27 mouse cellular contexts compared by ENCODE assay signal in genomic region chr10:42480719-42481118, GRCm38 (mm10). TPM values are rescaled to one million over a fixed set of nuclear protein-coding genes. Genes with fewer than 3 reads are reported as not detected.
DNase-seq lines count a peak whose midpoint lies in the region; ATAC-seq and TF ChIP-seq lines count a peak whose summit lies in the region.
"Had no signal": no experiment of that assay in that cellular context is flagged by ENCODE, and none has a peak within 500 bp of the region (broad histone marks: within the 10 kb centered on the region; RNA-seq: fewer than 3 reads in every experiment).

No protein-coding gene starts in this region.

- peak; percentile 20 for DNase-seq in forebrain, postnatal 0 days
- DNase-seq in forebrain, embryonic 14.5 days (ENCODE audit: low spot score) = no peak
- DNase-seq in liver = no peak
- no peak for DNase-seq in hindbrain, embryonic 10.5 days (ENCODE audit: low spot score)
- no peak for DNase-seq in retina, embryonic 14.5 days (ENCODE audit: low spot score)
- no peak for DNase-seq in cerebellum, postnatal 4 days (ENCODE audit: low spot score in 2 of 2)
- DNase-seq: adrenal gland, postnatal 10 days; cerebellum, adult 2 months; cerebellum, postnatal 14 days; gastrocnemius, postnatal 10 days; kidney, adult 11 months; kidney, postnatal 25 days; right cerebral cortex, postnatal 14 days had no signal

- no peaks in the 10 kb centered on the region for H3K9me3 ChIP-seq in forebrain, postnatal 0 days (ENCODE audit: low read length)
- H3K9me3 ChIP-seq in forebrain, embryonic 14.5 days (replicated peaks; ENCODE audit: control insufficient read depth, low read length) = no peaks in the 10 kb centered on the region
- H3K9me3 ChIP-seq in liver, embryonic 12.5 days (replicated peaks) = no peaks in the 10 kb centered on the region
- H3K9me3 ChIP-seq in liver, embryonic 15.5 days (replicated peaks) = no peaks in the 10 kb centered on the region
- no peaks in the 10 kb centered on the region for H3K9me3 ChIP-seq in hindbrain, embryonic 10.5 days
- H3K9me3 ChIP-seq: embryonic facial prominence, embryonic 12.5 days; forebrain, embryonic 15.5 days; heart, embryonic 15.5 days; hindbrain, embryonic 13.5 days; limb, embryonic 15.5 days; lung, embryonic 15.5 days; midbrain, embryonic 12.5 days; neural tube, embryonic 12.5 days had no signal

- H3K27ac ChIP-seq in forebrain, postnatal 0 days (ENCODE audit: low read depth, low read length) = no peak overlapping the region
- H3K27ac ChIP-seq in forebrain, embryonic 14.5 days (ENCODE audit: low read depth, low read length) = no peak overlapping the region
- H3K27ac ChIP-seq in liver, embryonic 12.5 days = no peak overlapping the region
- no peak overlapping the region for H3K27ac ChIP-seq in liver, embryonic 15.5 days (replicated peaks)
- H3K27ac ChIP-seq in hindbrain, embryonic 10.5 days = no peak overlapping the region
- H3K27ac ChIP-seq: embryonic facial prominence, embryonic 12.5 days; forebrain, embryonic 15.5 days; heart, embryonic 15.5 days; hindbrain, embryonic 13.5 days; left cerebral cortex, adult 2 months; limb, embryonic 15.5 days; lung, embryonic 15.5 days; midbrain, embryonic 12.5 days; neural tube, embryonic 12.5 days had no signal

- WGBS in forebrain, postnatal 0 days = 65% methylated on average over 4 of the region's 4 CpGs
- WGBS in forebrain, embryonic 14.5 days = 82% methylated on average over 4 of the region's 4 CpGs
- 52% methylated on average over 4 of the region's 4 CpGs for WGBS in liver, embryonic 12.5 days (ENCODE audit: insufficient replicate concordance)
- WGBS in liver, embryonic 15.5 days (ENCODE audit: insufficient replicate concordance) = 43% methylated on average over 4 of the region's 4 CpGs
- WGBS in hindbrain, embryonic 10.5 days = 87% methylated on average over 4 of the region's 4 CpGs

- H3K9ac ChIP-seq in forebrain, postnatal 0 days = no peak overlapping the region
- H3K9ac ChIP-seq in forebrain, embryonic 14.5 days (ENCODE audit: low read length) = no peak overlapping the region
- H3K9ac ChIP-seq in liver, embryonic 12.5 days = no peak overlapping the region
- no peak overlapping the region for H3K9ac ChIP-seq in liver, embryonic 15.5 days
- H3K9ac ChIP-seq: embryonic facial prominence, embryonic 12.5 days; forebrain, embryonic 15.5 days; heart, embryonic 15.5 days; hindbrain, embryonic 13.5 days; limb, embryonic 15.5 days; lung, embryonic 15.5 days; midbrain, embryonic 12.5 days; neural tube, embryonic 12.5 days had no signal

- H3K4me2 ChIP-seq in forebrain, postnatal 0 days (ENCODE audit: low read depth) = no peak overlapping the region
- H3K4me2 ChIP-seq in forebrain, embryonic 14.5 days (ENCODE audit: low read length) = no peak overlapping the region
- no peak overlapping the region for H3K4me2 ChIP-seq in liver, embryonic 12.5 days
- H3K4me2 ChIP-seq in liver, embryonic 15.5 days = no peak overlapping the region
- H3K4me2 ChIP-seq: embryonic facial prominence, embryonic 12.5 days; forebrain, embryonic 15.5 days; heart, embryonic 15.5 days; hindbrain, embryonic 13.5 days; limb, embryonic 15.5 days; lung, embryonic 15.5 days; midbrain, embryonic 12.5 days; neural tube, embryonic 12.5 days had no signal

- H3K4me1 ChIP-seq in forebrain, postnatal 0 days (ENCODE audit: insufficient read depth) = 0 out of 2 replicates have a peak, but pooled peaks cover 6% of the 10 kb centered on the region
- H3K4me1 ChIP-seq in forebrain, embryonic 14.5 days (ENCODE audit: control insufficient read depth, insufficient read depth, low read length) = peaks cover 7% of the 10 kb centered on the region; the same call in 1 of the 2 replicates
- H3K4me1 ChIP-seq in liver, embryonic 12.5 days = peaks cover 56% of the 10 kb centered on the region
- peaks cover 59% of the 10 kb centered on the region for H3K4me1 ChIP-seq in liver, embryonic 15.5 days (replicated peaks)
- H3K4me1 ChIP-seq in hindbrain, embryonic 10.5 days (replicated peaks) = peaks cover 16% of the 10 kb centered on the region

- no peaks in the 10 kb centered on the region for H3K36me3 ChIP-seq in forebrain, postnatal 0 days (ENCODE audit: insufficient read depth)
- no peaks in the 10 kb centered on the region for H3K36me3 ChIP-seq in forebrain, embryonic 14.5 days (ENCODE audit: control insufficient read depth, insufficient read depth, low read length)
- no peaks in the 10 kb centered on the region for H3K36me3 ChIP-seq in liver, embryonic 12.5 days
- H3K36me3 ChIP-seq in liver, embryonic 15.5 days (replicated peaks) = no peaks in the 10 kb centered on the region
- H3K36me3 ChIP-seq in hindbrain, embryonic 10.5 days = no peaks in the 10 kb centered on the region
- H3K36me3 ChIP-seq: embryonic facial prominence, embryonic 12.5 days; forebrain, embryonic 15.5 days; heart, embryonic 15.5 days; hindbrain, embryonic 13.5 days; limb, embryonic 15.5 days; lung, embryonic 15.5 days; midbrain, embryonic 12.5 days; neural tube, embryonic 12.5 days had no signal

- H3K4me3 ChIP-seq in forebrain, postnatal 0 days (ENCODE audit: low read depth, low read length) = no peak overlapping the region
- no peak overlapping the region for H3K4me3 ChIP-seq in forebrain, embryonic 14.5 days (ENCODE audit: low read depth, low read length)
- no peak overlapping the region for H3K4me3 ChIP-seq in liver, embryonic 12.5 days
- H3K4me3 ChIP-seq in liver, embryonic 15.5 days (replicated peaks) = no peak overlapping the region
- H3K4me3 ChIP-seq in hindbrain, embryonic 10.5 days = no peak overlapping the region
- H3K4me3 ChIP-seq: embryonic facial prominence, embryonic 12.5 days; forebrain, embryonic 15.5 days; heart, embryonic 15.5 days; hindbrain, embryonic 13.5 days; left cerebral cortex, adult 2 months; limb, embryonic 15.5 days; lung, embryonic 15.5 days; midbrain, embryonic 12.5 days; myocyte; neural tube, embryonic 12.5 days had no signal

- ATAC-seq in forebrain, postnatal 0 days = no peak
- no peak for ATAC-seq in forebrain, embryonic 14.5 days
- ATAC-seq in liver, embryonic 12.5 days = peak; percentile 64
- ATAC-seq in liver, embryonic 15.5 days (ENCODE audit: insufficient read depth) = 0 out of 2 replicates have a peak, but pooled peaks have one; percentile 17
- ATAC-seq: forebrain, embryonic 15.5 days; Patski had no signal

- H3K27me3 ChIP-seq in forebrain, postnatal 0 days (ENCODE audit: insufficient read depth, low read length) = no peaks in the 10 kb centered on the region
- no peaks in the 10 kb centered on the region for H3K27me3 ChIP-seq in forebrain, embryonic 14.5 days (replicated peaks; ENCODE audit: control insufficient read depth, insufficient read depth, low read length)
- H3K27me3 ChIP-seq in liver, embryonic 12.5 days (replicated peaks) = no peaks in the 10 kb centered on the region
- H3K27me3 ChIP-seq in liver, embryonic 15.5 days = no peaks in the 10 kb centered on the region
- H3K27me3 ChIP-seq in hindbrain, embryonic 10.5 days (ENCODE audit: insufficient read depth, poor library complexity, severe bottlenecking) = no peaks in the 10 kb centered on the region
- H3K27me3 ChIP-seq: CH12.LX; embryonic facial prominence, embryonic 12.5 days; forebrain, embryonic 15.5 days; heart, embryonic 15.5 days; hindbrain, embryonic 13.5 days; limb, embryonic 15.5 days; lung, embryonic 15.5 days; neural tube, embryonic 12.5 days; Patski had no signal

- TF ChIP-seq CTCF in forebrain, postnatal 0 days (IDR thresholded peaks at IDR 0.05; ENCODE audit: low read depth) = no peak

RNA-seq across cellular contexts. Expression of gene Afg1l, which starts 2.4 kb away (rescaled TPM):
- total RNA-seq in forebrain, postnatal 0 days (2014; rRNA removed) = 6.8 and 9.7 TPM in 2 replicates
- 5.5 and 6.9 TPM in 2 replicates for polyA plus RNA-seq in forebrain, postnatal 0 days (2015; fragmentation: Nextera tagmentation; extraction: Ambion mirVana)
- 5.1 and 6.5 TPM in 2 replicates for polyA plus RNA-seq in forebrain, embryonic 14.5 days (2014; fragmentation: Nextera tagmentation; extraction: Ambion mirVana)
- 3.2 and 3.3 TPM in 2 replicates for polyA plus RNA-seq in liver, embryonic 12.5 days (2016; fragmentation: Nextera tagmentation; extraction: Ambion mirVana)
- polyA plus RNA-seq in liver, embryonic 15.5 days (2015; fragmentation: Nextera tagmentation; extraction: Ambion mirVana) = 2.3 and 2.7 TPM in 2 replicates
- polyA plus RNA-seq in hindbrain, embryonic 10.5 days (2016; fragmentation: Nextera tagmentation; extraction: Ambion mirVana) = 4.6 and 4.8 TPM in 2 replicates

RNA-seq across cellular contexts. Expression of gene Snx3, which starts 21.1 kb away (rescaled TPM):
- 124 and 139 TPM in 2 replicates for total RNA-seq in forebrain, postnatal 0 days (2014; rRNA removed)
- polyA plus RNA-seq in forebrain, postnatal 0 days (2015; fragmentation: Nextera tagmentation; extraction: Ambion mirVana) = 331 and 335 TPM in 2 replicates
- polyA plus RNA-seq in forebrain, embryonic 14.5 days (2014; fragmentation: Nextera tagmentation; extraction: Ambion mirVana) = 242 and 277 TPM in 2 replicates
- polyA plus RNA-seq in liver, embryonic 12.5 days (2016; fragmentation: Nextera tagmentation; extraction: Ambion mirVana) = 291 and 307 TPM in 2 replicates
- 251 and 260 TPM in 2 replicates for polyA plus RNA-seq in liver, embryonic 15.5 days (2015; fragmentation: Nextera tagmentation; extraction: Ambion mirVana)
- polyA plus RNA-seq in hindbrain, embryonic 10.5 days (2016; fragmentation: Nextera tagmentation; extraction: Ambion mirVana) = 235 and 242 TPM in 2 replicates

Comparison
In these comparisons a context has a peak if more than half of its experiments do, and no peak if none do; other contexts are left out.
1. ATAC-seq: peak in liver, embryonic 12.5 days (single experiment) and liver, embryonic 15.5 days (single experiment); none in forebrain, postnatal 0 days (single experiment) and forebrain, embryonic 14.5 days (single experiment).